Mouse (Mus musculus): ENCODE measurements around the gene C1qtnf1. TPM values are rescaled to one million over a fixed set of nuclear protein-coding genes. Genes with fewer than 3 reads are reported as not detected.

Gene C1qtnf1
- total RNA-seq, 2 experiments from 2014 or later = 3.3 to 4.8 TPM

GRCm38 (mm10) chr11:118496066-118496689 is 68.2 kb downstream of the C1qtnf1 start:
- DNase-seq (ENCODE audit: extremely low spot score in 1 of 2, low spot score in 2 of 2) = no peak
- Histone ChIP-seq H3K4me3 (no peak overlapping the region), H3K27ac (peak overlapping the region; percentile 78)
- no peak for TF ChIP-seq CTCF (IDR thresholded peaks at IDR 0.05)
- intact Hi-C loops (cut with DNase I) = no loop called here

Other genes with a start within 250 kb of the C1qtnf1 start
- gene Cyth1, start 179.6 kb upstream of the C1qtnf1 start, total RNA-seq (2021) = 10 to 100 TPM; 65.2 to 69.3 TPM
- gene Usp36, start 138.0 kb upstream of the C1qtnf1 start, total RNA-seq (2021) = 10 to 100 TPM; 32.1 to 33.1 TPM
- gene Cep295nl, start 85.7 kb upstream of the C1qtnf1 start, total RNA-seq (2021) = 1 to 10 TPM; 1.5 to 1.8 TPM
- 100 to 1,000 TPM; 221 to 255 TPM for gene Timp2, start 72.5 kb upstream of the C1qtnf1 start, total RNA-seq (2021)
- 10 to 100 TPM; 17.1 to 20.0 TPM for gene Lgals3bp, start 26.1 kb upstream of the C1qtnf1 start, total RNA-seq (2021)
- 10 to 100 TPM; 37.9 to 41.0 TPM for gene Cant1, start 9.1 kb upstream of the C1qtnf1 start, total RNA-seq (2021)
- gene Engase, start 48.6 kb downstream of the C1qtnf1 start, total RNA-seq (2021) = 10 to 100 TPM; 11.0 to 12.4 TPM

Data from left cerebral cortex, adult 2 months (tissue).